Mouse (Mus musculus) brain, adult 2 months (tissue): ENCODE measurements around the gene Atl2.

Source experiments
- DNase-seq: peaks from one replicate; pipeline ENCODE4 v3.0.0; 2011; ENCODE audit warnings: low read depth, low spot score

The Atl2 gene

DNA sequence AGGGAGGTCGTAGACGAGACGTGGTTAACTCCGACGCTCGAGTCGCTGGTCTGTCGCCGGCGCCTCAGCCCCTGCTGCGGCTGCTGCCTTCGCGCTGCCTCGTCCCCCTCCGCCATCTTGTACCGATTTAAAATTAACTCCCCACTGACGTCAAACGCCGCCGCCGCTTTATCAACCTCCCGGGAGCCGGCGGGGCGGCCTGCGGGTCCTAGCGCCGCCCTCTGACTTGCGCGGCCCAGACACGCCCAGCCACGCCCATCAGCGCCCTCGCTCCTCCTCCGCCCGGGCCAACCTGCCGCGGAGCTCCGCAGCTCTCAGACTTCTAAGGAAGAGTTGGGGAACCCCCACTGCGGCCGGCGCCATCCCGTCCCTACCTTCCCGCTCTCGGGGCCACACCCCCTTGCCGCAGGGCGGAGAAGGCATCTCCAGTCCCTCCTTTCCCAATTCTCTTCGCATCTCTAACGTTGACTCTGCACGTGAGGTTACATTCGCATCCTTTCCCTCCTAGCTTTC is at the start of gene Atl2:
TSS of gene Atl2 (minus strand) at position 213 of the 513 bp plus-strand sequence.
- DNase-seq: peak; percentile 97

DNA sequence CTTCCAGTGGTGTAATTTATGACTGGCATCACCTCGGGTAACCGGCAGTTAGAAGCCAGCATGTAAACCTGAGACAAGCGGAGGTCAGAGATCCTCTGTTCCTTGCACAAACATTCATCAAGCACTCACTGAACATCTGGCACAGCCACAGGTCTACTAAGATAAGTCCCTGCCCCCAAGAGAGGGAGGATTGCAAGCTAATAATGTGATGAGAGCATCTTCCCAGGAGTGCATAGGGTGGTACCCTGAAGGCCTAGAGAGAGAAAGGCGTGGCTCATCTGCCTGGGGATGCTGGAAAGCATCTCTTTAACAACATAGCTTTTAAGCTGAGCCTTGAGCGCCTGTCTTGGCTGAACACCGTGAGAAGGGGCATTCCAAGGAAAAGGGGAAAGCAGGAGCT is 48.9 kb upstream of the Atl2 start:
- DNase-seq: no peak

DNA sequence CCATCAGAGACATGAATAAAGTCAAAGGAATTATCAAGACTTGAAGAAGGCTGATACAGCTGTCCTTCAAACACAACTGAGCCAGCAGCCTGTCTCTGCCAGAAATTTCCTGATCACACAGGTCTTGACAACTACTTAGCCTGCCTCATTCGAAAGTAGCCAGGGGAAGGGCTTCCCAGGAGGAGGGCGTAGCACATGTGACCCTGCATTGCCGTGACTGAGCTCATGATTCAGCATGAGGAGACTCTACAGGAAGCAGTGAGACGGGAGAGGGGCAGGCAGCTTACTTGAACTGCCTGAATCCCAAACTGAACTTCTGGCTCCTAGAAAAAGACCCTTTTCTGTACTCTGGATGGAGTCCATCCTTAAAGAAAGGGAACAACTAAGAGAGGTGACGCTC is 46.5 kb upstream of the Atl2 start:
- DNase-seq: no peak

DNA sequence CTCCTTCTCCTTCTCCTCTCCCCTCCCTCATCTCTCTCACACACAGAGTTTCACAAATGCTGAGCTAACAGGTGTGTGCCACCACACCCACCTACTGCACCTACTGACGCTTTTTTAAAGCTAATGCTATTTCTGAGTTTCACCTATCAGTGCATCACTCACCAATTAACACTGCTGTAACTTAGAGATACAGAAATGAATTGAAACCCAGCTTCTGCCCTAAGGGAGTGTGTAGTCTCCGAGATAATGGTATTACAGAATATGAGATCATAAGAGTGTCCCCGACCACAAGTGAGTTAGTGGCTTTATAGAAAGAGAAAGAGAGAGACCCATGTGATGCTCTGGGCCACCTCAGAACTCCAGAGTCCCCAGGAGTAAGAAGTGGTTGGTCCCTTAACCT is 43.2 kb upstream of the Atl2 start:
- no peak for DNase-seq

DNA sequence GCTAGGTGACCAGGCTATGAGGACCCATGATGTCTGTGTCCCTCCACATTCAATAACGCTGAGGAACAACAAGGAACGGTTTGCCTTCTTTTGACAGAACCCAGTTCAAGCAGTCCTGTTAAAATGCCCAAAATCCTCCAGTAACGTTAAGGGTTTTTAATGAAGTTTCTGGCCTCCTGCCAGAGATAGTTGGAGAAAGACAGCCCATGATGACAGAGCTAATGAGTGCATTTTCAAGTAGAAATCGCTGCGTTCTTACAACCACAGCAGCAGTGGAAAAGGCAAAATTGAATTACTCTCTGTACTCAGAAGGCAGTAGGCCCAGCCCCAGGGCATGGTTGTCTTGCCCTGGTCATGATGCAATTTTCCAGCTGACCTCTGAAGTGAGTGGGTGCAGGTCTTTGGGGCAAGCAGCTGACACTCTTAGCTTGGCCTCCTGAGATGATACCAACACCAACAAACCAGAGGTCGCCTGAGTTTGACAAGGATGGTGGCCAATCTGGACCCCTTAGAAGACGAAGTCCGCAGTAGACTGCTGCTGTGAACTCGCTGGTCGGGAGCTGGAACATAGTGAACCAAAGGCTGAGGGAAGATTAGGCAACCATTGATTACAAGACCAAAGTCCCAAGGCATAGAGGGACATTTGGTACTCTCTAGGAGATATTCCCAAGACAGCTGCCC is 42.1 kb upstream of the Atl2 start:
- DNase-seq: peak; percentile 20

DNA sequence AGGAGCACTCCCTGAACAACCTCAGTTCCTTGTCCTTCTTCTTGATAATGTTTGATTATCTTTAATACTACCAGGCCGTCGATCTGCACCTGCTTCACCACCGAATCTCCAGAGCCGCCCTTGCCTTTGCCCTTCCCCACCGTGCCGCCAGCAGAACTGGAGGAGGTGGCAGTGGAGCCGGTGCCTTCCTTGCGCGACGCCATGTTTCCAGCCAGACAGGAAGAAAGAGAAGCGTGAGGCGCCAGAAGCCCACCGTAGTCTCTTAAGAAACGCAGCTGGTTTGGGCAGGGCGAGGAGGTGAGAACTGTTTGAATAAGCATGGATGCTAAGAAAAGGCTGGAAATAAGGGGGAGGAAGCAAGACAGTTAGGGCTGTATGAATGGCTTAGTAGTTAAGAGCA is 38.4 kb upstream of the Atl2 start:
- DNase-seq: no peak

DNA sequence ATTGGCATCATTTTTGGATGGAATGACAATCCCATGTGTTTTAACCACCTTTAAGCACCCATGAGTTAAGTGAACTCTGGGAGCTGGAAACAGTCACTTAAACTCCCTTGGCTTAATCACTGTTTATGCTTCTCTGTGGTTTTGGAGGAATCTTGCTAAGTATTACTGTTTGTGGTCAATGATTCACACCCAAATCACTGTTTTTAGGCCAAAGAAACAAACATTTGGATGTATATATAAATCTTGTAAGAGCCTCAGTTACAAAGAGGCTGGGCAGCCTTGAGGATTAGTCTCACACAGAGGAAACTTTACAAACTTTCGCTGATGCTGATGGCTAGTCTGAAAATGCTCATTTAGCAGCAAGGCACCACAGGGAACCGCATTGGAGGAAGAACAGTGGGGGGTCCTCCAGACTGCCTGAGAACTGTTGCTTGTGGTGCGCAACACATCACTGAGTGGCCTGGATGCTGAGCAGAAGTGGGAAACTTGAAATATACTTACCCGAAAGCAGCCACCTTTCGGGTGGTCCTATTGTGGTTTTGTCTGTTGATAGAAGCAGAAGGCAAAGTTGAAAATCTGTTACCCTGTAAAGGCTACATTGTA is 36.9 kb upstream of the Atl2 start:
- no peak for DNase-seq

DNA sequence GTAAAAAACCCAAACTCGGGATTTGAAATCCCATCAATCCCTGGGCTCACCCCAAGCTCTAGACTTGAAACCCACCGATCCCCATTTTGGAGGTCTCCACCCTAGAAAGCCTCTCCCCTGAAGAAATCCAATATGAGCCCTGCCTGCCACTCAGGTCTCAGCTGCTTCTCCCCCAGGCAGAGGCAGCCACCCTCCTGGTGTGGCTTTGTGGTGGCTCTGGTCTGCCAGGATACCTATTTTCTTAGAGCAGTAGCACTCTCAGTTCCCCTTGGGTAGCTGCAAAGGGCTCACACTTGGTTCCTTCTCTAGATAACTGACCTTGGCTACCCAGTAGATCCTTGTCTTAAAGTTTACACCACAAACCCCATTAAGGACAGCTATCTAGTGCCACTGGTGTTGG is 31.2 kb upstream of the Atl2 start:
- DNase-seq: no peak

DNA sequence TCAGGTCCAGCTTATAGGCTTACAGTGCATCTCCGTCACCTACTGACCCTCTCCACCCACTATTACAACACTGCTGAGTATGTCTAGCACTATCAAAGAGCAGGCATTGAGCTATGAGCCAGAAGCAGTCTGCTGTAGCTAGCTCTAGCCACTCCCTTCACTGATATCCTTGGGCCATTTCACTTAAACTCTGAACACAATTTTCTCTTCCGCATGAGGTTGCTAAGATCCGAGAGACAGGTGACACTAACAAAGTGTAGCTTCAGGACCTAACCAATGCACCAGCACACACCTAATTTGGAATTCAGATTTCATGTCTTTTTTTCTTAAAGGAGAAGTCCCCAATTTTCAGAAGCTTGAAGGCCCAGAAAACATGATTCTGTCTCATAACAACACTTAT is 30.6 kb upstream of the Atl2 start:
- no peak for DNase-seq

DNA sequence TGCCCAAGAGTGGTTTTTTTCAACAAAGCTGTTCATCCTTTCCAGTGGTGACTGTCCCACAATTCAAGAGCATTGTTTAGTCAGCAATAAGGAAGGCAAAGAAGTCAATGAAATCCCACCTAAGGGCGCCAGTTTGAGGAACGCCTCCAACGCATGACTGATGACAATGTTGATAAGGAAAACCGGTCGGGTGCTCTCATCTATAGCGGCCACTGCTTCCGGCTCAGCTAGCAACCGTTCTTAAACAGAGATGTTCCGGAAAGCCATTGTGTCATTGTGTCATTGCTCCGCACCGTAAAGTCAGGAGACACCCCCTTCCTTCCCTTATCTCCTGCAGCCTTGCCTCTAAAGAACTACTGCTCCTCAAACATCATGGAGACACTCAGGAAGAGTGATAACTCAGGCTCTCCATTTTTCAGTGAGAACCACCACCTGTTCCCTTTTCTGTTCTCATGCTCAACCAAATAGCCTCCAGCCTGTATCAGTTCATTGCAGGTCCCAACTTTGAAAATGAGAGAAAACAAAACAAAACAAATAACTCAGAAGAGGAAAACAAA is 30.0 kb upstream of the Atl2 start:
- DNase-seq: no peak

DNA sequence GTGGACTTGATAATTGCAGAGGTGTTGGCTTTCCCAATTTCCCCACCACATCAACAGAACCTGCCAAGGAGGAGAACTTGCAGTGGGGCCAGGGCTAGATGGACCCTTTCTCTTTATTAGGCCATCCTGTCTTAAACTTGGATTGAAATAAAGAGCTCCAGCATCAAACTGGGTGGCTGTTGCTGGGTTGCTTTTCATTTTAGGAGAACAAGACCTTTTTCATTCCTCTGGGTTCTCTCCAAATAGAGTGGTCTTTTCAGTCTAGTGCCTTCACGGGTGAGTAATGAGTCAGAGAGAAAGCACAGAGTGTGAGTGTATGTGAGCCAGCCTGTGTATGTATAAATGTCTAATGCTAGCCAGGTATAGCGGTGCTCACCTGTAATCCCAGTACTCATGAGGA is 24.4 kb upstream of the Atl2 start:
- no peak for DNase-seq

DNA sequence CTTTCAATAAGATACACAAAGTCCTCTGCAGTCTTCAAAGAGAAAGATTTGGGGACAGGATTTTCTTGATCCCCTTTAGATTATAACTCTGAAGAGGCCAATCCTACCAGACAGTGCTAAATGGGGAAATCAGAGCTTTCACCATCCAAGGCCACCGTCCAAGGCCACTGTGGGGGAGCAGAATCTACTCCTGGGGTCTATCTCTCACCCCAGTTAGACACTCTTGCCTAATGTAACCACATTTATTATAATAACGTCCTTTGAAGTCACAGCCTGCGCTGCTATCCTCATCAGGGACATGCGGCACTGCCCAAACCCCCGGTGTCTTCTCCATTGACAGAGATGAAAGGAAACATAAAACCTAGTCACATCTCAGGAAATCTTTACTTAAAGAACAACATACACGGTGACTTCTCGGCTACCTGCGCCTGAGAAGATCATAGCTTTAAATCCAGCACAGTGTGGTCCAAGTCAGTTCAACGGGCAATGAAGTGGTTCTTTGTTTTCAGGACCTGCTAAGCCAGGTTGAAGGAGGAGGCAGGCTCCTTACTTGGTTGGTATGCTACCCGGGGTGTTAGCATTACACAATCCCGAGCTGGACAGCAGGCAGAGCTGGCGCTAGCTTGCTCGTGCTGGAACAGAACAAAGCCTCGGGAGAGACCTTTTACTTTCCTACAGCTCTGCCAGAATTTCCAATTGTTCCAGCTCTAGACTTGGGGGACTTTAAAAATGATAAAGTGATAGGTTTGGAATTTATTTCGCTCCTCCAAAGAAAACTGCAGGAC is 23.8 kb upstream of the Atl2 start:
- DNase-seq: peak; percentile 41

DNA sequence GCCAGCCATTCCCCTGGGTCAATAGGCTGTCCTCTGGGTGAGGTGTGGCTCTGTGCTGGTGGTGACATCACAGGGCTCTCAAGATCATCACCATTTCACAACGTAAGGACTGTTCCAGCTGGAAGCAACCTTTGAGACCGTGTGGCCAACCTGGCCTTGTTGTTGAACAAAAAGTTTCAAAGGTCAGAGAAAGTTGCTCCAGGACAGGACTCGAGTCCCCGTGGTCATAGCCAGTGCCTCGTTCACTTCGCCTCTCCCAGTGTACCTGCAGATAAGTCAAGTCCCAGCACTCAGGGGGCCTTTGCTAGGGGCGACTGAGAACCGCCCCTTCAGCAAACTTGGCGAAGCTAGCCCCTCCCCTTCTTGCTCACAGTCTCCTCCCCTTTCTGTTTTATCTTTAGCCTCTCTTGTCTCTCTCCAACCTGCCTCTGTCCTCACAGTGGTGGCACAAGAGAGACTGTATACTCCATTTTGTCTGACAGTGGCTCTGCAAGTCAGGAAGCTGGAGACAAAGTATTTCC is 22.6 kb upstream of the Atl2 start:
- DNase-seq: no peak

DNA sequence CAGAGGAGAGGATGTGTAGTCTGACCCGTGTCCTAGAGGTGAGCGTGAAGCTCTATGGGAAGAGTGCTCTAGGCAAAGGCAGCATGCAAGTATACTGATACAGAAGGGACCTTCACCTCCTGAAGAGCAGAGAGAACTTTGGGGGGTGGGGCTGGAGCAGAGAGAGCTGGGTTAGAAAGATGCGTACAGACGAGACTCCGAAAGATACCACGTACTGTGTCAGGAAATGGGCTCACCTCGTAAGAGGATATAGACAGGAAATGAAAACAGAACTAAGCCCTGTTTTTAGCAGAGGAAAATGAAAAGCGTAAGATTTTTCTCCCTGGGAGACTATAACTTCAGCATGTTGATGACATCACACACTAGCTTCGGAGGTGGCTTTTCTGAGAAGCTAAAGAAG is 21.1 kb upstream of the Atl2 start:
- DNase-seq: no peak

DNA sequence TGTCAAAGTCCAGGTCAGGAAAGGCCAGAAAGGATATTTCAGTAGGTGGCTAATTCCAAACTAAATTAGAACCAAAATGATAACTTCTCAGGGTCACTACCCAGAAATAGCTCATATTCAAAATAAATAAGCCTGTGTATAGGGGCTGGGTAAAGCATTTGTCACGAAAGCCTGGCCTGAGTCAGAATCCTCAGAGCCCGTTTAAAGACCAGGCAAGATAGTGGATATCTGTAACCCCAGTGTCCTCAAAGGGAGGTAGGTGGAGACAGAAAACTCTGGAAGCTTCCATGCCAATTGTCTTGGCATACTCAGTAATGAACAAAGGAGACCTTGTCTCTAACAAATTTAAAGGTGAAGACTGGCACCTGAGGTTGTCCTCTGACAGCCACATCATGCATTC is 16.3 kb upstream of the Atl2 start:
- no peak for DNase-seq

DNA sequence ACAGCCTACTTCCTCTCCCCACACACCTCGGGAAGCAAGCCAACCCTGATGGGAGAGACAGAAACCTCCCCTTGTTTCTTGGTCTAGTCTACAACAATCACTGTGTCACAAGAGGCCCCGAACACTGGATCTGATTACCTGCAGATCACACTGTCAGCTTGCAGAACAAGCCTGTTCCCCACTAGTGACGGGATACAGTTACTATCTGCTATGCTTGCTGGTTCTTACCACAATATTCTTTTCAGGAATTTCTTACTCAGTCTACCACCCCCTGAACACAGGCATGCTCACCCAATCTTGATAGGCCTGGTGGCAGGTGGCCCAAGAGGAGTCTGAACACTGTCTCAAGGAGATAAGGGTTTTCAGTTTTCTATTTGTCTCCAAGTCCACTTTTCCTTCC is 15.8 kb upstream of the Atl2 start:
- DNase-seq: no peak

DNA sequence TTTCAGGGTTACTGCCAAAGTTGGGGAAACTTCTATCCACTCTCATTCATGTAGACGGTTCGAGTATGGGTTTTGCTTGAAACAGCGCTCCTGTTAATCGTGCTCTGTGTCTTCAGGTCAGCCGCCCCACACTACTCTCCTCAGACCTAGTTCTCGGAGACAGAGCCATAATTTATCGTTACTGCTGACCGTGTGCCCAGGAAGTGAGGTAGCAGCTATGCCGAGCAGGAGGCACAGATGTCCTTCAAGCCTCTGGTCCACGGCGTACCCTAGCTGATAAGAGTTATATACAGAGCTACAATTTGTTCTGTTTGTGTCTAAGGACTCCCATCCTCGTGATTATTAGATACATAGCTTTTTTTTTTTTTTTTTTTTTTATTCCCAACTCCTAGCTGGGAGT is 13.6 kb upstream of the Atl2 start:
- DNase-seq: no peak

DNA sequence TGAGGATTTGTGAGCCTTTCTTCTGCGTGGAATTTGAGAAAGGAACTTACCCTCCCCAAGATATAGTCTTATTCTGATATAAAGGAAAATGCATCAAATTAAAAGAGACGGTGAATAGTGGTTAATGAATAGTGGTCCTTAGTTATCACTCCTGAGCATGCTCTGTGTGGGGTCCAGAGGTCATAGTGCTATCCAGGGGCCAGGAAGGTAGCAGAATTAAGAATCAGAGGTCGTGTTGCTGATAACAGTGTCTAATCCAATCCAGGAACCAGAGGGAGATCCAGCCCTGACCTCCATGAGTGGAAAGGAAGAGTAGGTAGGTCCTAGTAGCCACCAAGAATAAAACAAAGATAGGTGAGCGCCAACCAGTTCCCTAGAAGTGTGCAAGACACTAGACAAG is 11.8 kb upstream of the Atl2 start:
- no peak for DNase-seq

DNA sequence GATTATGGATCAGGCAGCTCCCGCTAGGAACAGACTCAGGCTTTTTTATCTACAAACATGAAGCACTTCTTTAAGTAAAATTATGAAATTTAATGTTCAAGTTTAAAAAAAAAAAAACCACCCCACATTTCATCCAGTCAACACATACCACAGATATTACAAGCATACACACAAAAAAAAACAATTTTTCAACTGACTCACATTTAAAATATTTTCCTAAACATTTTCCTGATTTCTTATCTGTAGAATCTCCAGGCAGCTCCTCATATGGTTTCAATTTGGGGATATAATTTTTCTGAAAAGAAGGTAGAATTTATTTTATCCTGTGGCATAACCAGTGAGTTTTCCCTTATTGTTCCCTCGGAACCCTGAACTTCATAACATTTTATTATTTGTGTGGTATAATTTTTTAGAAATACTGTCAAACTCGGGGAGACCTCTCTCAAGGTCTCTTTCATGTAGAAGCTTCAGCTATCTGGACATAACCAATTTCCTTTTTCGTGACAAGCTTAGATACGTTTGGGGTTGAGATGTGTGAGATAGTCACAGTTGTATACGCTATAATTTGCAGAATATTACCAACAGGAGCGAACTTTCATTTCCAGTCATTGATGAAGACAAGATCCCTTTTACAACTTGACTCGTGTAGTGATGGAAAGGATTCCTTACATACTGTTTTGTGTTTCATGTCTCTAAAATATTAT is 11.0 kb upstream of the Atl2 start:
- no peak for DNase-seq

DNA sequence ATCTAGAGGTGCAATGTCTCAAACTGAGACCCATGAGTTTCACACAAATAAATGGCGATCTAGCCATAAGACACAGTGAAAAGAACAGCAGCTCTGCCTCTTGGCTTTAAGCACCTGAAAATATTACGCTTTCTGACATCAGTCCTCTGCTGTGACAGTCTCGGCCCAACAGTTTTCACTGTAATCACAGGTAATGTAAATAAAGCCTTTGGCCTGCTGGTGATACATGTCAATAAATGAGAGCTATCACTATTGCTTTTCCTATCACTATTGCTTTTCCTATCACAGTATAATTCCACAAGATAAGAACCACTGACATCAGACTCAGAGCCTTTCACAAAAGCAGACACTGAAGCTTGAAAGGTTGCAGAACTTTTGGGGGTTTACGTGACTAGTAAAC is 8.7 kb upstream of the Atl2 start:
- DNase-seq: no peak

DNA sequence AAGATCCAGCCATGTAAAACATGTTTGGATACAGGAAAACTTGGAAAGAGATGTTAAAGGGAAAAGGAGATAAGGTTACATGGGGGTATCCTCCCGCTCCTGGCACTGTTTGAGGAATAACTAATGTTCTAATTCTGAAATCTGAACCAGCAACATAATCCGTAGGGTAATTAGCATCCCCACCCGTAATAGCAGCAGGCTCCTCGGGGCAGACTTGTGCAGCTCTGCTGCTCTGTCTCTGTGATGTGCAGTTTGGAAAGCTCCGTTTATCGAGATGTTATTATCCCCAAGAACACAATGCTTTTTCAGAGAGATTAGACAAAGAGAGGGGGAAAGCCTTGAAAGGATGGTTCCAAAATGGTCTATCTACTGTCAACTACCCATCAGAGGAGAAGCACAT is 5.3 kb upstream of the Atl2 start:
- DNase-seq: no peak
